Mouse (Mus musculus) lung, postnatal 4 days (tissue): Measurements from ENCODE around the gene Olfr1371.

Source experiments
- DNase-seq, 2 experiments: peaks; one replicate each; pipeline ENCODE4 v3.0.0; 2021

Gene Olfr1371

DNA sequence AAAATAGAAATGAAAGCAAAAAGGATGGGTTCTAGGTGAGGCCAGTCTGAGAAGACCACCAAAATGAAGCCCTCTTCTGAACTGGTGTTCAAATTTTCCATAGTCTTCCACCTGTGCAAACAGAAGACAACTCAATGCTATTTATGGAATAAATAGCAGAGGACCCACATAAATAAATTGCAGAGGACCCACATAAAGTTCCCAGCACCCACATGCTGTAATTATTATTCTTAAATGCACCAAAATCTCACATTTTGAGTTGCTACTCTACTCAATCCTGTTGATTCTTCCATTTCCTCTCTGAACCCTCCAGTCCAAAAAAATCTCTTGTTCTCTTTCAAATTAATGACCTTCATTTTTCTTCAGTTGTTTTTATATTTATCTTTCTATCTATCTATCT lies at the start of gene Olfr1371:
Gene Olfr1371 (minus strand): TSS at position 101 of the 400 bp plus-strand sequence.
- DNase-seq: no peak

DNA sequence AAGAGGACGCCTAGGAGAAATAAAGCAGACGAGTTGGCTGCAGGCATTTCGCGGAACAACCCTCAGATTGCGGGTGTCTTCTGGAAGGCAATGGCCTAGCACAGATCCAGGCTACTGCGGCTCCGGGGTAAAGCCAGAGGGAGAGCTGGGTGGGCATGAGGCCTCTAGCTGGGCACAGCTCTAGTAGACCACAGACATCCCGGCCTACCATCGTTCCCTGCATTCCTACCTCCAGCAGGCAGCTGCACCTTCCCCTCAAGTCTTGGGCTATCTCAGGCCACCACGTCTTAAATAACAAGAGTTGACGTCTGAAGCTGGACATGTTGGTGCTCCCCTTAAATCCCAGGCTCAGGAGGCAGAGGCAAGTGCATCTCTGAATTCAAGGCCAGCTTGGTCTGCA lies 48.6 kb upstream of the Olfr1371 start:
- no peak for DNase-seq

DNA sequence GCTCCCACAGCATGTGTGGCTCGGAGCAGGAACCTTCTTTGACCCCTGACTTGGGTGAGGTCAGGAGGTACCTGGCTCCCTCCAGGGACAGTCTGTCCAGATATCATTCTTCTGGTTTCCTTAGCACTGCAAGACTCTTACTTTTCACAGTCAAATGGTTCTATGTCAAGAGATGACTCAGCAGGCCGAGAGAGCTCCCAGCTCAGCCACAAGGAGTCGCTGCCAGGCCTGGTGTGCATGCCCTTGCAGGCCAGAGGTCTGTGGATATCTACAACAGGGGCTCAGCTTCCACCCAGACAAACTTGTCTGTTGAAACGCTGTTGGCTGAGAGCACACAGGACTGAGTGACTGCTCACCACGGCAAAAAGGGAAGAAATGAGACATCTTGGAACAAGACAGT lies 48.1 kb upstream of the Olfr1371 start:
- DNase-seq: peak; percentile 82

DNA sequence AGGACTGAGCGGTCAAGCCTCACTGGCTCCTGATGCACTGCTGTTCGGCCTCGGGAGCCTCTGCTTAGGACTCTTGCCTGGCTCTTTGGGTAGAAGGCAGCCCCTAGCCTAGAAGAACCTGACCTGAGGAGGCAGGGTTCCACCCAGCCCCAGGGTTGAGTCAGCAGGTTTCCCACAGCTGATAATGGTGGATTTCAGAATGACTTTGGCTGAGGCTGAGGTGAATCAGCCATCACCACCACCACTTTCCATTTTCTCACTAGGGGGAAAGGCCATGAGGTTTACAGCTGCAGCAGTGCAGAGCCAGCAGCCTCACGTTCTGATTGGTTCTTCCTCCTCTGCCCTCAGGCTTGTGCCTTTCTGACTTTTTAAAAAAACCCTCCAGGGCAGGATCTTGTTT lies 47.1 kb upstream of the Olfr1371 start:
- DNase-seq: peak in 1 of 2 experiments; percentile 15

DNA sequence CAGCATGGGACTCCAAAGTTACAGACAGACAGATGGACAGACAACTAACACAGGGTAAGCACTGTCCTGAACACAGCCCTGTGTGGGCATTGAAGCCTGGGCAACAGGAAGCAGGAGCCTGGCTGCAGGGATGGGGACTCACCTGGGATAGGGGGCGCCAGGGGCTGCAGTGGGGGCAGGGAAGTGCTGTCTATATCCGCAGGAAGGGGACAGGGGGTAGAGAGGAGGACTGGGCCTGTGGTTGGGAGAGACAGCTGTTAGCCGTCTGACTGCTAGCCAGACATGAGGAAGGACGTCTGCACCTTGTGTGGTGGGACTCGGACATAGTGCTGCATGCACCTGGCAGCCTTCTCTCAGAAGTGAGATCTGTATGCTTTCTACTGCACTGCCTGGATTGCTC lies 44.9 kb upstream of the Olfr1371 start:
- peak in 1 of 2 experiments; percentile 17 for DNase-seq

DNA sequence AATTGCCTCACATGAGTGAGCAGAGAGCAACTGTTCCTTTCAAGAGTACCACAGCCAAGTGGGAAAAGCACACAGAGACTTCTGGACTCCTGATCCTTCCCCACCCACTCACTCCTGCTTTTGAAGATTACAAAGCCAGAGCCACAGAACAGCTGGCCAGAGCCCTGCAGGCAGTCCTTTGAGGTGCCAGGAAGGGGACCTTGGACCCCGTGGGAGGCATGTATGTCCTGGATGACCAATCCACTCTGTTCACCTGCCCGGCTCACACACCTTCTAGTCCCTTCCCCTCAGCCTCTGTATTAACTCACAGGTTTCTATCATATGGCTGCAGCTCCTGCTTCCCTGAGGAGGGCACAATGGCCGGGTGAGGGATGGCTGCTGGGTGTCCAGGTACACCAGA lies 43.6 kb upstream of the Olfr1371 start:
- DNase-seq: peak in 1 of 2 experiments; percentile 13

DNA sequence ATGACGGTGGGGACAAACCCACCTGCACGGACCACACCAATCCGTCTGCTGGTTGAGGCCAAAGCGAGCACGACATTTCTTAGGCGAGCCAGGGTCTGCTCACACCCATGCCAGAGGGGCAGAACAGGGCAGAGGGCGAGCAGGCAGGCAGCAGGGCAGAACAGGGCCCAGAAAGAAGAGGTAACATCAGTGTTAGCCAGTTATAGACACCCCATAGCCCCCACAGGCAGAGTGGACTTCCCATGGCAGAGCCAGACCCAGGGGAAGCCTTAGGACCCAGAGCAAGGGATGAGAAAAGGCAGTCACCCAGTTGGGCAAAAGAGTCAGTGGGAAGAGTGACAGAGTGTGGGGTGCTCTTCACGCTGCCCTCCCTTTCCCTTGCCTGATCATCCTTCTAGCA lies 41.3 kb upstream of the Olfr1371 start:
- peak in 1 of 2 experiments; percentile 19 for DNase-seq

DNA sequence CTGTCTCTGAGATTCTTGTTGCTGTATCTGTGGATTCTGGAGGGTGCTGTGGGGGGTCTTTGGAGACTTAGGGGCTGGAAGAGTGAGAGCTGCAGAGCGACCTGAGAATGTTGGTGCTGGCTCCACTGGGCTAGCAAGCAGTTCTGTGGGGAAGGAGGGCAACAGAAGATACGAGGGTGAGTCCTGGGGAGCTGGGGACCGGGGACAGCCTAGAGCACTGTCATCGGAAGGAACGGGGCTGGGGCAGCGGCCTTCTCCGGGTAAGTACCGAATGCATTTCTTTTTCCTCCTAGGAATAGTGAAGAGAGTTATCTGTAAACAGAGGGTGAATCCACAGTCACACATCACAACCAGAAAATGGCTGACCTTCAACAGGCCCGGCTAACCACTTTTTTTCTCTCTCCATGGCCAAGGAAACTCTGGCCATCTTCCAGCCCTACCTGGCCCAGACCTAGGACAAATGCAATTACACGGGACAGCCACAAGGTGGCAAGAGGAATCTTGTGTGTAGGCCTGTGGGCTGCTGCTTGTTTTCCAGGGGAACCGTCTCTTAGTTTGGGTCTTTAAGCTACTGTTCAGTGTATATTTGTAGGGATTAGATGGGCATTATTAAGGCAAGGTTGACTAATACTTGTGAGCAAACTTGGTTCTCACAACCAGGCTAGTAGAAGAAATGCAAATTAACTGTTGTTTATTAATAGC lies 40.0 kb upstream of the Olfr1371 start:
- DNase-seq: peak; percentile 63 to 70

DNA sequence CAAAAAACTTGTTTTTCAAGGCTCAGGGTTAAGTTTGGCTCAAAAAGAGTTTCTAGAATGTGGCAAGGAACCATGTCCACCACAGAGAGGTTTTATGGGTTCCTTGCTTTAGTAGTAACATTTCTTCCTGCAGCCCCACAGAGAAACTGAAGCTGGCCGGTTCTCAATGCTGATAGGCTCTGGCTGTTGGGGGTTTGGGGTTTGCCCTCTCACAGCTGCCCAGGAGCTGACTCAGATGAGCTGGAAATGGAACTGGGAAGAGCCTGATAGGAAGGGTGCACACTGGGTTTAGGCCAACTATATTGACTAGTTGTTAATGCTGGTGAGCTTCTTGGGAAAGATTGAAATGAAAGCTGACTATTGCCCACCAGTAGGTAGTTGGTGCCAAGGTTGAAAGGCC lies 38.9 kb upstream of the Olfr1371 start:
- no peak for DNase-seq

DNA sequence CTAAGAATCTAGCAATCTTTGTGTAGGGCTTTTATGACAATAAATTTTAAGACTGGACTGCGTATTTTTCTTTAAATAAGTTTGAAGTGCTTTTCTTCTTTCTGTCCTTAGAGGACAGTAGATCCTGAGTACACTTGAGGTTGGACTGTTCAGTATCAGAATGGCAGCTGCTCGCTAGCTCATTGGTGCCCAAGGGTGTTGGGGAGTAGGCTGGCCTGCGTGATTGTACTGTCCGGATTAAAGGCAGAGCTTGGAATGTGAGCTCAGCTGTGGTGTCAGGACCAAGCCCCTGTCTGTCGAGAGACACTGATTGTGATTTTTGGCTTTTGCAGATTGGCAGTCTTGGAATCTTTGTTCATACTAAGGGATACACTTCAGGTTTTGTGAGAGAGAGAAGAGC lies 38.0 kb upstream of the Olfr1371 start:
- DNase-seq: no peak

DNA sequence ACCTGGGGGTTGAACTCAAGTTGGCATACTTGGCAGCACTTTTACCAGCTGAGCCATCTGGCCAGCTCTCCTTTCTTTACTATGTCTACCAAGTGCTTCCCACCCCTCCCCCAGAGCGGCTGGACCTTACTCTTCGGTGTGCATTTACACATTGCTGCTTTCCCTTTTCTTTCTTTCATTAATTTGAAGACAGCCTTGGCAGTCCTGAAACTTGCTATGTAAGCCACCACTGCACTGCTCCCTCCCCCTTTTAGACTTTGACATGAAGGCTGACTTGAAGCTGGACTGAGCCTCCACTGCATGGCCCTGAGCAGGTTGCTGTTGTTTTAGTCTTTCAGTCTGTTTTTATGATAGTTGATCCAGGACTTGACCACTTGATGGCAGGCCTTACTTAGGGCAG lies 35.7 kb upstream of the Olfr1371 start:
- DNase-seq: no peak

DNA sequence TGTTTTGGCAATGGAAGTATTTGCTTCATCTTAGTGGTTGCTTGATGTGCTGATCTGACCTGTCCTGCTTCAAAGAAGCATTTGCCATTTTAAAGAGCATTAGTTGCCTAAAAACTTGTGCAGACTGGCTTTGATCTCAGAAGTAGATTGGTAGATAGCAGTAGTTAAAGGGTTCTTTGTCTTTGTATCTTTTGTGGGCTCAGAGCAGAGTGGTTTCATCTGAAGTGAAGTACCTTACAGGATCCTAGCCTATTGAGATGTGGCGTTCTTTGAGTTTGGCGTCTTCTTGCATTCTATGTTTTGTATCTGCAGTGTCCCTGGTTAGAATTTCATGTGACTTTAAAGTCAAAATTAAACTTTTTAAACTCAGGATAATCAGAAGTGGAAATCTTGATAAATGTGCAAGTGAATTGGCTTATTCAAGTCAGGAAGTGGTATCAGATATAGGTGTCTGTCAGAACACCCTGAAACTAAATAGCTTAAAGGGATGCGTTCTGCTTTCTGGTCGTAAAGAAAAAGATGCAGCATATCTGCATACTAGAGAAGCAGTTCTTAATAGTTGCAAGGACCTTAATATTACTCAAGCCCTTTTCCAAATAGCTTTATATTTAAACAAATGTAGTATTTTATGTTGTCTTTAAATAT lies 27.2 kb upstream of the Olfr1371 start:
- DNase-seq: no peak

DNA sequence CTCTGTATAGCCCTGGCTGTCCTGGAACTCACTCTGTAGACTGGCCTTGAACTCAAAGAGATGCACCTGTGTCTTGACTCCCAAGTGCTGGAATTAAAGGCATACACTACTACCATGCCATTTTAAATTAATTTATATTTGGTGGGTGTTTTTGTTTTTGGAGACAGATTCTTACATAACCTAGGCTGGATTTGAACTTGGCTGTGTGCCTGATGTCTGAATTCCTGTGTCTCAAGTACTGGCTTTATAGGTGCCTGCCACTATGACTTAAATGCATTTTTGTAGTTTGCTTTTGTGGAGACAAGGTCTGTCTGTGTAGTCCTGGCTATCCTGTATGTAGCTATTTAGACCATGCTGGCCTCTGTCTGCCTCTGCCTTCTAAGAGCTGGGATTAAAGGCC lies 20.7 kb upstream of the Olfr1371 start:
- DNase-seq: no peak

DNA sequence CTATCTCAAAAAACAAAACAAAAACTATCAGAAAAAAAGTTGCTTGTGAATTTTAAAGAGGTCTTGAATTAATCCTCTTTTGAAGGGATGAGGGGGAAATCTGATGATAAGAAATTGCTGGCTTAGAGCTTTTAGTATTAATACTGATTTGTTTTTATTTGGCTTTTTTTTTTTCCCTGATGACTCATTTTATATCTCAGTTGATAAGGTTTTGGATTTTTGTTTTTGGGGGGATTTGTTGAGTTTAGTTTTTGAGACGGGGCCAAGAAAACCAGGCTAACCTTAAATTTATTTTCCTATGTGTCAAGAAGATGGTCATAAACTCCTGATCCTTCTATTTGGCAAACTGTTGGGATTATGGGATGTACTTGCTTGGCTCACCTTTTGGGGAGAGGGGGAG lies 20.1 kb upstream of the Olfr1371 start:
- DNase-seq: no peak

DNA sequence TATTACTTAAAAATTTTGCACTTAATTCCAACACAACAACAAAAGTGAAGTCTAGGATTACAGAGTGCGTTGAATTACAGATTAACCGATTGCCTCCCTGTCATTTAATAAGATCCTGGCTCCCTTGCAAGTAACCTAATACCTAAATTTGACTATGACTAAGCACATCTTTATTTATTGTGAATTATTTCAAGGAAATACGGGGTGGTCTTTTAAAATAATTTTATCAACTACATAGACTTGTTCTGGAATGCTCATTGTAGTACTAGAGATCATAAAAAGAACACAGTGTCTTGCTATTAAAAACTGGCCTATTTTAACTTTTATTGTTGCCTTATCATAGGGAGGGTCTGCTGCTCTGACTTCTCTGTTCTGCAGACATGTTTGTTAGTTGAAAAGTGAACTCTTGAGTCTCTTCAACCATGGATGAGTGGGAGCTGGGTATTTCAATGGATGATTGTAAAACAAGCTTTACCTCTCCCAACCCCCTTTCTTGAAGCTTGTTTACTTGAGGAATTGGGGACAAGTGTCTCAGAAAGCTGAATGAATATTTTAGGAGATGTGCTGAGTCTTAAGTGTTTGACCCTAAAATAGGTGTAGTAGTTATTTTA lies 19.4 kb upstream of the Olfr1371 start:
- no peak for DNase-seq

DNA sequence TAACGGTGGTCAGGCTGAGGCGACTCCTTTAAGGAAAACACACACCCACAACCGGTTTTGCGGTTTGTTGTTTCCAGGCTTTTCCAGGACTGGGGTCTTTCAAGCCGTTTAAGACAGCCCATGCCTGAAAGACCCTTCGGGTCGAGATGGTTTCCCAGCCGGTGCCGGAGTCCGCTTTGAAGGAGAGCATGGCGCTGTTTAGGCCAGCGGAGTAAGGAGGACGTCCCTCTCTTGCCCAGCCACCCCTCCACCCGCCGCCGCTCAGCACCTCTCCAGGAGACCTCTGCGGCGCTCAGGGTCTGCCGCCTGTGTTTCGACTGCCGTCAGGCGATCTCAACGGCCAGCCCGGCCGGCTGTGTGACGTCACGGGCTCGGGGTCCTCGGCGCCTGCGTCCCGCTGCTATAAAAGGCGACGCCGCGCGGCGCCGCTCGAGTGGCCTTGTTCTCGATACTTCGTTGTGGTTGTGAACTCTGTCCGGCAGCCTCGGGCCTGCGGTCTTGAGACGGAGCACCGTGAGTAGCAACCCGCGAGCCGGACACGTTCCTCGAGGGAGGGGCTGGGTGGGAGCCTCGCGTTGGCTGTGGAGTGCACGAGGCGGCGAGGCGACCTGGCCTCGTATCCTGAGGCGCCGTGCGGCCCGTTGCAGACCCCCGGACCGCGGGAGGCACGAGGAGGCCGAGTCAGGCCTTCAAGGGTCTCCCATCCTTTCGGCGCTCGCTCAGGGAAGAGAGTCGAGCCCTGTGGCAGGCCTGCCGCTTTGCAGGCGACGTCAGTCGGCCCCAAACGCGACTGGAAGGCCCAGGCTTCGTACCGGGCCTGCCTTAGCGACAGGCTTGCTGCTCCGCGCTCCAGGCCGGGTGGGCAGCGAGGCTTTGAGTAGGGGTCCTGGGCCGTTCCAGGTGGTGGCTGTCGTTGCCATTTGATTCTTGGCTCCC lies 18.1 kb upstream of the Olfr1371 start, which contains the start of gene Skp1a:
Gene Skp1a (plus strand): TSS at position 390 of the 936 bp plus-strand sequence.
- peak; percentile 94 to 96 for DNase-seq

DNA sequence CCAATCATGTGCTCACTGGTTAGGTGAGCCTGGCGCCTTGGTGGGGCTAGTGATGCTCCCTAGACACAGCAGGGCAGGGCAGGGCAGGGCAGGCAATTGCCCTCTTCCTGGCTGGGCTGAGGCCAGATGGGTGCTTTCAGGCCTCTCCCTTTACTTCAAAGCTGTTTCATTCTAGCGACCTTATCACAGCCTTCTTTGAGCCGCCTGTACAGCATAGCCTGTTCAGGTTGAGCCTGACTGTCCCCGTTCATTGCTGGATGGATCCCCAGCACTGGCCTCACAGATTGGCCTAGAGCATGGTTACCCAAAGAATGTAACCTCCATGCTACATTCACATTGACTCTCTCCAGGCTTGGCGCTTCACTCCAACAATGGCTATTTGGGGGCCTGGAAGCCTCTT lies 16.9 kb upstream of the Olfr1371 start:
- DNase-seq: no peak

DNA sequence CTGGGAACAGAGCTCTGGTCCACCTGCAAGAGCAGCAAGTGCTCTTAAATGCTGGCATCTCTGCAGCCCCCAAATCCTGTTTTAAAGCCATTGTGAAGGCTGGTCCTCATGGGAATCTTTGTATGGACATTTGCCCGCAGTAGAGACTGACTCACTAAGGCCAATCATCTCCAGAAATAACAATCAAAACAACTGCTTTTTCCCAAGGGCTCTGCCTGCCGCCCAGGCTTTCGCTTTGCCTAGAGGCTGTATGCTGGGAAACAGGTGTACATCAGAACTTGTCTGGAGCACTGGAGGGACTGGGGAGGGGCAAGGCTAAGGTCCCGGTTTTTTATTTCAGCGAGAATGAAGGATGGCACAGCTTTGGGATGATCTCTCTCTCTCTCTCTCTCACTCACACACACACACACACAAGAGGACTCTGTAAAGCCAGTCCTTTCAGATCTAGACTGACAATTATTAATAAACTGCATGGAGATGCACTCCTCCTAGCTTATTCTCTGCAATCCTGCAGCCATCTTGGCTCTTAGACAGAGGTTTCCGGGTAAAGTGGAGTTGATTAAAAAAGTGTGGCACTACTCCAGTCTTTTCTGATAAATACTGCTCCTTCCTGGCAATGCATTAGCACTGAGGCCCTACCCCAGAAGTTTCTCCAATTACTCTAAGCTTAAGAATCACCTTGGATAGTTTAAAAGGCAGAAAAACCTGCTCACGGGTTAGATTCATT lies 15.1 kb upstream of the Olfr1371 start:
- DNase-seq: no peak

DNA sequence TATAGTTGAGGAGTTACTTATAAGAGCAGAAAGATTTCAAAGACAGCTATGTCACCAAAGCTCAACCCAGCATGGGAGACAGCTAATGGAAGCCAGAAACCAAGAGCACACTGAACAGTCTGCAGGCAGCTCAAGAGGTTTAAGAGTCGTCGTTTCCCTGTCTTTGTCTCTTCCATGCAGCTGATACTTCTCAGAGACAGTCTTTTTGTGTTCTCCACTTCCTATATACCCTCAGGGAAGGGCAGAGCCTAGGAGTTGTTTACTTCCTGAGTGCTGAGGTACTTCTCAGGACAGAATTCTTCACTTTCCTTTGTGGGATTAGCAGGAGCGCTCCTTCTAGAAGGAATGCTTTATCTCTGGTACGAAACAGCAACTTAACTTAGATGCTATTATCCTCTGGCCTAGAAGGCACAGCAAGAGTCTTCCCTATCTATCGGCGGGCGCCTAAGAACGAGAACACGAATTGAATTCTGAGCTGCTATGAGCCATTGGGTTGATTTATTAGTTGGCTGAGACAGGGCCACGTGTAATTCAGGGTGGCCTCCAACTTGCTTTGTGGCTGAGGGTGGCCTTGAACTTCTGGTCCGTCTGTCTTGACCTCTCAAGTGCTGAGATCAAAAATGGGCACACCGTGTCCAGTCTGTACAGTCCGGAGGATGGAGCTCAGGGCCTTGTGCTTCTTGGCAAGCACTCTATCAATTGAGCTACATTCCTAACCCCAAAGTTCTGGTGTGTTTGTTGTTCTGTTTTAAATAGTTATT lies 13.9 kb upstream of the Olfr1371 start:
- DNase-seq: no peak

DNA sequence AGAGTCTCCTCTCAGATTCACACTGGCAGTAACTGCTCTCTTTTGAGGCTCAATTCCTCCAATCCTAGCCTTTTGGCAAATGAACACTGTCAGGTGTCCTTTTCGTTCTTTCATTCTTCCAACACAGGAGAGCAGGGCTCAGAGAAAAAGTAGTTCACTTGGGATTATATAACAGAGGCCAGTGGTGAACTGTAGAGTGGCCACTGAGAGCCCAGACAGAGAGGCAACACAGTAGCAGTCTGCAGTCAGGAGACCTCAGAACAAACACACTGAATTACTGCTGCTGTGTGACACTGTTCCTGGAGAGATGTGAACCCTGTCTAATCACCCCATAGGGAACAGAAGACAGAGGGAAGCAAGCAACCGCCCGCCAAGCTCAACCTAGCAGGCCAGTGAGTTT lies 13.3 kb upstream of the Olfr1371 start:
- DNase-seq: no peak

DNA sequence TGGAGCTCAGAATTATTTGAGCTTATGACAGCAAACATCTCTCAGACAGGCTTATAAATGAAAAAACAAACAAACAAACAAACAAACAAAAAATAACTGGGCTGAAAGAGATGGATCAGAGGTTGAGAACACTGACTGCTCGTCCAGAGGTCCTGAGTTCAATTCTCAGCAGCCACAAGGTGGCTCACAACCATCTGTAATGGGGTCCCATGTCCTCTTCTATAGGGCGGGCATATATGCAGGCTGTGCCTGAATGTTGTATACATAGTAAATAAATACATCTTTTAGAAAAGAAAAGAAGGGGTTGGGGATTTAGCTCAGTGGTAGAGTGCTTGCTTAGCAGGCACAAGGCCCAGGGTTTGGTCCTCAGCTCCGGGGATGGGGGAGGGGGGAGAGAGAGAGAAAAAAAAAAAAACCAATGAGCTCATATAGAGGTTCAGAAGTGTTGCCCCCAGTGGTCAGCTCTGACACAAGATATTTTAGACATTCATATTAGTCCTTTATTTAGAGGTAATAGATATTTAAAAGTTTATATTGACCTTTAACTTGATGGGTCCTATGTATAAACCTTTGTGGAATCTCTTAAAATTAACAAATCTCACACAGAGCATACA lies 12.3 kb upstream of the Olfr1371 start:
- no peak for DNase-seq
